In the genomic region with DNA sequence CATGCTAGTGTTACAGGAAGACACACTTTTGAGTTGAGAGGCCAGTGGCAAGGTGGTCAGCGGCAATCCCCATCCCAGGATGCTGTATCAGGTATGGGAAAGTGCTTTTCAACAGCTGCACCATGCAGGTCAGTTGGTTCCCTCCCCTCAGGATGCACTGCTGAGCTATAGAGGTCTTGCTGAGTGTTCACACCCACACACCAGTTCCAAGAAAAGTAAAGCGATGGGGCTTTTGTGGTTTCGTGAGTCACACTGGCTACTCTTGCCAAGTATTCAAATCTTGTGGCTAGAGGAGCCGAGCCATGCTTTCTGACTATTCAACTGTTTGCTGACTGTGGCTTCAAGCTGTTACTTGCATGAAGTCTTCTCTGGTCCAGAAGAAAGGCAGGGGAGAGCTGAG, we compare ENCODE assay signal across 11 mouse cellular contexts. TPM values are rescaled to one million over a fixed set of nuclear protein-coding genes. Genes with fewer than 3 reads are reported as not detected.
A peak's percentile ranks its signal among the peaks of the same experiment; 100 is the strongest.
DNase-seq lines count a peak whose midpoint lies in the region; ATAC-seq and TF ChIP-seq lines count a peak whose summit lies in the region.
"Had no signal": no experiment of that assay in that cellular context is flagged by ENCODE, and none has a peak within 500 bp of the region (broad histone marks: within the 10 kb centered on the region; RNA-seq: fewer than 3 reads in every experiment).

No protein-coding gene starts in this region.

- no peaks in the 10 kb centered on the region for H3K27me3 ChIP-seq in forebrain, embryonic 16.5 days (replicated peaks; ENCODE audit: control insufficient read depth, insufficient read depth, low read length)
- H3K27me3 ChIP-seq in forebrain, postnatal 0 days (ENCODE audit: insufficient read depth, low read length), result no peaks in the 10 kb centered on the region
- H3K27me3 ChIP-seq: heart, embryonic 13.5 days had no signal

- TF ChIP-seq CTCF in forebrain, postnatal 0 days (IDR thresholded peaks at IDR 0.05; ENCODE audit: low read depth), result no peak

- 81% methylated on average over 4 of the region's 4 CpGs for WGBS in forebrain, embryonic 16.5 days
- 55% methylated on average over 4 of the region's 4 CpGs for WGBS in forebrain, postnatal 0 days

- H3K4me1 ChIP-seq in forebrain, embryonic 16.5 days (replicated peaks; ENCODE audit: control insufficient read depth, insufficient read depth, low read length), result no peaks in the 10 kb centered on the region
- no peaks in the 10 kb centered on the region for H3K4me1 ChIP-seq in forebrain, postnatal 0 days (ENCODE audit: insufficient read depth)
- H3K4me1 ChIP-seq: heart, embryonic 13.5 days had no signal

- H3K4me2 ChIP-seq in forebrain, embryonic 16.5 days (ENCODE audit: low read length), result no peak overlapping the region
- no peak overlapping the region for H3K4me2 ChIP-seq in forebrain, postnatal 0 days (ENCODE audit: low read depth)
- H3K4me2 ChIP-seq: heart, embryonic 13.5 days had no signal

- H3K4me3 ChIP-seq in forebrain, embryonic 16.5 days (replicated peaks; ENCODE audit: low read length), result no peak overlapping the region
- no peak overlapping the region for H3K4me3 ChIP-seq in forebrain, postnatal 0 days (ENCODE audit: low read depth, low read length)
- H3K4me3 ChIP-seq: heart, embryonic 13.5 days had no signal

- peak; percentile 13 for DNase-seq in kidney, adult 9 months
- DNase-seq in kidney, adult 11 months, result no peak
- peak; percentile 31 to 32 for DNase-seq in frontal cortex, postnatal 14 days (ENCODE audit: low spot score in 2 of 2)
- DNase-seq in lung, postnatal 36 days, result peak; percentile 83
- DNase-seq in forebrain, postnatal 0 days, result no peak

- no peak overlapping the region for H3K9ac ChIP-seq in forebrain, embryonic 16.5 days (replicated peaks; ENCODE audit: low read depth, low read length)
- no peak overlapping the region for H3K9ac ChIP-seq in forebrain, postnatal 0 days
- H3K9ac ChIP-seq: heart, embryonic 13.5 days had no signal

- H3K36me3 ChIP-seq in forebrain, embryonic 16.5 days (ENCODE audit: control insufficient read depth, insufficient read depth), result no peaks in the 10 kb centered on the region
- no peaks in the 10 kb centered on the region for H3K36me3 ChIP-seq in forebrain, postnatal 0 days (ENCODE audit: insufficient read depth)
- H3K36me3 ChIP-seq: heart, embryonic 13.5 days had no signal

- peak; percentile 98 for ATAC-seq in CD4-positive, CD25-positive, alpha-beta regulatory T cell, adult 4 months
- no peak for ATAC-seq in forebrain, embryonic 16.5 days
- no peak for ATAC-seq in erythroblast, adult 5-6 weeks (replicated peaks; ENCODE audit: low FRiP score, poor library complexity, severe bottlenecking)
- ATAC-seq in forebrain, postnatal 0 days, result no peak

- no peaks in the 10 kb centered on the region for H3K9me3 ChIP-seq in forebrain, embryonic 16.5 days (ENCODE audit: control insufficient read depth, low read length)
- H3K9me3 ChIP-seq in forebrain, postnatal 0 days (ENCODE audit: low read length), result no peaks in the 10 kb centered on the region
- H3K9me3 ChIP-seq: heart, embryonic 13.5 days had no signal

- no peak overlapping the region for H3K27ac ChIP-seq in forebrain, embryonic 16.5 days (ENCODE audit: low read length)
- no peak overlapping the region for H3K27ac ChIP-seq in forebrain, postnatal 0 days (ENCODE audit: low read depth, low read length)
- H3K27ac ChIP-seq: heart, embryonic 13.5 days had no signal

RNA-seq across cellular contexts. Expression of a gene that starts 5.1 kb away (rescaled TPM):
- under 1 TPM in 1 of 2 experiments, not detected in 1; 0.67 TPM for polyA plus RNA-seq in CD4-positive, CD25-positive, alpha-beta regulatory T cell, adult 4 months (2017; shearing (Covaris generic))
- not detected in 2 replicates for polyA plus RNA-seq in forebrain, embryonic 16.5 days (2015; fragmentation: Nextera tagmentation; extraction: Ambion mirVana)
- total RNA-seq in erythroblast, adult 5-6 weeks (2015; ENCODE audit: low replicate concordance), result not detected in 2 replicates
- not detected in 2 replicates for total RNA-seq in erythroblast, adult 5-6 weeks (2017; ENCODE audit: low replicate concordance)
- total RNA-seq in forebrain, postnatal 0 days (2014; rRNA removed), result not detected in 2 replicates
- not detected in 2 replicates for polyA plus RNA-seq in forebrain, postnatal 0 days (2015; fragmentation: Nextera tagmentation; extraction: Ambion mirVana)
- polyA plus RNA-seq: heart, embryonic 13.5 days; lung, embryonic 16.5 days; testis, adult 2 months had no signal

RNA-seq across cellular contexts. Expression of a gene that starts 46.0 kb away (rescaled TPM):
- not detected for polyA plus RNA-seq in CD4-positive, CD25-positive, alpha-beta regulatory T cell, adult 4 months (2017; shearing (Covaris generic))
- polyA plus RNA-seq in forebrain, embryonic 16.5 days (2015; fragmentation: Nextera tagmentation; extraction: Ambion mirVana), result not detected in 2 replicates
- total RNA-seq in erythroblast, adult 5-6 weeks (2015; ENCODE audit: low replicate concordance), result not detected in 2 replicates
- total RNA-seq in erythroblast, adult 5-6 weeks (2017; ENCODE audit: low replicate concordance), result not detected in 2 replicates
- total RNA-seq in forebrain, postnatal 0 days (2014; rRNA removed), result not detected in 2 replicates
- not detected in 2 replicates for polyA plus RNA-seq in forebrain, postnatal 0 days (2015; fragmentation: Nextera tagmentation; extraction: Ambion mirVana)
- polyA plus RNA-seq: heart, embryonic 13.5 days; lung, embryonic 16.5 days had no signal

Comparison
In these comparisons a context has a peak if more than half of its experiments do, and no peak if none do; other contexts are left out.
1. DNase-seq: peak in kidney, adult 9 months (single experiment), frontal cortex, postnatal 14 days (2 of 2) and lung, postnatal 36 days (single experiment); none in kidney, adult 11 months (single experiment) and forebrain, postnatal 0 days (single experiment).